Mouse (Mus musculus): Measurements from ENCODE around the gene Gabrr3.

GRCm38 (mm10) chr16:59404798-59405197 lies 2.3 kb upstream of the Gabrr3 start:
- TF ChIP-seq CTCF (IDR thresholded peaks at IDR 0.05; ENCODE audit: borderline replicate concordance, extremely low read depth, insufficient read depth, insufficient read length) (no peak), POLR2A (IDR thresholded peaks at IDR 0.05; ENCODE audit: borderline replicate concordance, extremely low read depth, insufficient read depth, insufficient read length, poor library complexity, severe bottlenecking) (no peak)
